8 mouse cellular contexts compared by ENCODE assay signal in genomic region chr4:48048456-48049315, GRCm38 (mm10). TPM values are rescaled to one million over a fixed set of nuclear protein-coding genes. Genes with fewer than 3 reads are reported as not detected.
DNase-seq lines count a peak whose midpoint lies in the region; ATAC-seq lines count a peak whose summit lies in the region.

No protein-coding gene starts in this region.

- no peak for DNase-seq in kidney, postnatal 25 days
- DNase-seq in cerebellum, adult 9-10 months, result peak; percentile 51
- DNase-seq in frontal cortex, postnatal 36 days (ENCODE audit: low spot score in 2 of 2), result no peak
- DNase-seq in adrenal gland, adult 18-20 months (ENCODE audit: low spot score in 2 of 2), result no peak

- peak overlapping the region; percentile 100 for H3K4me2 ChIP-seq in kidney, embryonic 15.5 days
- peak overlapping the region; percentile 90 for H3K4me2 ChIP-seq in midbrain, embryonic 15.5 days

- peaks cover 61% of the 10 kb centered on the region for H3K4me1 ChIP-seq in kidney, embryonic 15.5 days
- H3K4me1 ChIP-seq in midbrain, embryonic 15.5 days, result peaks cover 50% of the 10 kb centered on the region

- H3K9ac ChIP-seq in kidney, embryonic 15.5 days, result no peak overlapping the region
- no peak overlapping the region for H3K9ac ChIP-seq in midbrain, embryonic 15.5 days

- H3K27me3 ChIP-seq in kidney, embryonic 15.5 days, result peaks cover 89% of the 10 kb centered on the region
- H3K27me3 ChIP-seq in midbrain, embryonic 15.5 days (replicated peaks), result peaks cover 56% of the 10 kb centered on the region

- H3K36me3 ChIP-seq in kidney, embryonic 15.5 days, result no peaks in the 10 kb centered on the region
- H3K36me3 ChIP-seq in midbrain, embryonic 15.5 days (replicated peaks), result no peaks in the 10 kb centered on the region

- ATAC-seq in kidney, embryonic 15.5 days (replicated peaks; ENCODE audit: low FRiP score), result no peak
- ATAC-seq in granulocyte monocyte progenitor cell, adult 5-6 weeks (replicated peaks; ENCODE audit: poor library complexity, severe bottlenecking), result peak; percentile 10; the same call in 1 of the 2 replicates
- no peak for ATAC-seq in midbrain, embryonic 15.5 days (replicated peaks)
- ATAC-seq in erythroid progenitor cell, adult 5-6 weeks (replicated peaks; ENCODE audit: low FRiP score, poor library complexity, severe bottlenecking), result no peak

- no peaks in the 10 kb centered on the region for H3K9me3 ChIP-seq in kidney, embryonic 15.5 days (replicated peaks)
- H3K9me3 ChIP-seq in midbrain, embryonic 15.5 days, result no peaks in the 10 kb centered on the region

- 4% methylated on average over 35 of the region's 35 CpGs for WGBS in kidney, embryonic 15.5 days
- WGBS in midbrain, embryonic 15.5 days, result 5% methylated on average over 35 of the region's 35 CpGs

- H3K27ac ChIP-seq in kidney, embryonic 15.5 days, result no peak overlapping the region
- no peak overlapping the region for H3K27ac ChIP-seq in midbrain, embryonic 15.5 days

- peak overlapping the region; percentile 68 for H3K4me3 ChIP-seq in kidney, embryonic 15.5 days (replicated peaks)
- H3K4me3 ChIP-seq in midbrain, embryonic 15.5 days, result peak overlapping the region; percentile 52

RNA-seq across cellular contexts. Expression of gene Nr4a3, which starts 3.7 kb away (rescaled TPM):
- 0.12 and 0.13 TPM in 2 replicates for polyA plus RNA-seq in kidney, embryonic 15.5 days (2015; fragmentation: Nextera tagmentation; extraction: Ambion mirVana)
- 0.21 TPM in 1 of 2 replicates, not detected in the other for total RNA-seq in granulocyte monocyte progenitor cell, adult 5-6 weeks (2014; fragmentation: Nextera tagmentation)
- 0.36 and 0.99 TPM in 2 replicates for total RNA-seq in granulocyte monocyte progenitor cell, adult 5-6 weeks (2017)
- 1.3 and 1.4 TPM in 2 replicates for polyA plus RNA-seq in midbrain, embryonic 15.5 days (2015; fragmentation: Nextera tagmentation; extraction: Ambion mirVana)
- total RNA-seq in erythroid progenitor cell, adult 5-6 weeks (2015; ENCODE audit: low replicate concordance), result not detected in 2 replicates
- not detected in 2 replicates for total RNA-seq in erythroid progenitor cell, adult 5-6 weeks (2017; ENCODE audit: low replicate concordance)
- 100 to 1,000 TPM in 1 of 2 experiments, 10 to 100 TPM in 1; 77.9 to 107 TPM for total RNA-seq in adrenal gland, adult 18-20 months (2021)

Comparison
In these comparisons a context has a peak if more than half of its experiments do, and no peak if none do; other contexts are left out.
1. RNA of gene Nr4a3, which starts 3.7 kb away (total RNA-seq): 77.9 to 107 TPM in adrenal gland, adult 18-20 months; 0.21 to 0.99 TPM in granulocyte monocyte progenitor cell, adult 5-6 weeks and not detected in erythroid progenitor cell, adult 5-6 weeks; every median in the first group is over 10 times any median in the second.